Mouse (Mus musculus) small intestine, adult 2 months (tissue): Measurements from ENCODE around the gene Gm42878.
A peak's percentile ranks its signal among the peaks of the same experiment; 100 is the strongest.

Experiments used
- CTCF ChIP-seq: fragments of 200-500 bp; IDR thresholded peaks from 2 replicates; pipeline ENCODE4 v1.5.1; 2012; ENCODE audit warnings: low read depth, mild to moderate bottlenecking, control low read depth, inconsistent platforms, low read length, moderate library complexity, mixed read lengths; ENCODE audit not compliant: insufficient replicate concordance, insufficient read length; ENCODE audit errors: extremely low read depth
- POLR2A ChIP-seq: fragments of 200-500 bp; IDR thresholded peaks from 2 replicates; pipeline ENCODE4 v1.6.1; 2012; ENCODE audit warnings: low read depth, mild to moderate bottlenecking, control low read depth, inconsistent platforms, low read length, moderate library complexity

- peak; percentile 80 for TF ChIP-seq POLR2A
- no peak for TF ChIP-seq CTCF
These were observed 48.4 kb upstream of the Gm42878 start, which contains the start of gene Aldh2 for GRCm38 (mm10) chr5:121593451-121594401.
